Mouse (Mus musculus) kidney, postnatal 10 days (tissue): ENCODE data around the gene Zfp748.

Experiments
- DNase-seq: peaks from one replicate; pipeline ENCODE4 v3.0.0; 2021; ENCODE audit warnings: mixed read lengths

The Zfp748 gene

DNA sequence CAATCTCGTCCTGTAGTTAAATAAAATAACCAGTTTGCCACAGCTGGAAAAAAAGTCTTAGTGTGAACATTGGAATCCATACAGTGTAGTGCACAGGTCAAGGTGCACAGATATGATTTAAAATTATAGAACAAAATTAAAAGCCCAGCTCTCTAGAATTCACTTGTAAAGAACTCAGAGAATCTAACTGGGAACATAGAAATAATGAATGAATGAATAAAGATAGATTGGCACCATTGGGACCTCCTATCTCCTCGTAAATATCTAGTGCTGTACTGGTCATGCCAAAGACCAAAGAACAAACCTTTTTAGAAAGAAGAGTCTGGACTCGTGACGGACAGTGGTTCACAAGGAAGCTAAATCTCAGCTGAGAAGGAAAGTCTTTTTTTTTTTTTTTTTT is at the start of gene Zfp748:
Gene Zfp748, minus strand, starts transcription at position 101 of the 400 bp plus-strand sequence.
- DNase-seq = no peak

DNA sequence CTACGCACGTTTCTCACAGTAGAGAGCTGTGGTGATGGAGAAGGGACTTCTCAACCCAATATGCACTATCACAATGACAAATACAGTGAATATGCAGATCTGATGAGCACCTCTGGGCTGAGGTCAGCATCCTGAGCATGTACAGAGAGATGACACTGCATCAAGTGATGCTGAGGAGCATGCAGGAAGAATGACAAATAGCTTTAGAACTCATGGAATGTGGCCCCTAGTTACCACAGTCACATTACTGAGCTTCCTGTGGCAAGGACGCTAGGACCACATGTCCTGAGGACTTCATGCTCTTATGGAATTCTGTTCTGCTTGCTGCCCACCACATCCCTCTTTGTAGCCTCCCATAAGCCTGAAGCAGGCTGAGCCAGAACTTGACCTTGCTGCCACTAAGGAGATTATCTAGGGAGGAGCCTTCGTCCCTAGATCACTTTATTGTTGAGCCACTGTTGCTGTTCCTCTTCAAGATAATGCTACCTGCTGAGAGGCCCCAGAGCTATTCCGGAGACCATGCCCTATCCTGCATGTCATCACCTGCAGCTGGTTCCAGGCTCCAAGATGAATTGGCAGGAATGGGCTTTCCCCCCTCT is 19.1 kb upstream of the Zfp748 start:
- no peak for DNase-seq

DNA sequence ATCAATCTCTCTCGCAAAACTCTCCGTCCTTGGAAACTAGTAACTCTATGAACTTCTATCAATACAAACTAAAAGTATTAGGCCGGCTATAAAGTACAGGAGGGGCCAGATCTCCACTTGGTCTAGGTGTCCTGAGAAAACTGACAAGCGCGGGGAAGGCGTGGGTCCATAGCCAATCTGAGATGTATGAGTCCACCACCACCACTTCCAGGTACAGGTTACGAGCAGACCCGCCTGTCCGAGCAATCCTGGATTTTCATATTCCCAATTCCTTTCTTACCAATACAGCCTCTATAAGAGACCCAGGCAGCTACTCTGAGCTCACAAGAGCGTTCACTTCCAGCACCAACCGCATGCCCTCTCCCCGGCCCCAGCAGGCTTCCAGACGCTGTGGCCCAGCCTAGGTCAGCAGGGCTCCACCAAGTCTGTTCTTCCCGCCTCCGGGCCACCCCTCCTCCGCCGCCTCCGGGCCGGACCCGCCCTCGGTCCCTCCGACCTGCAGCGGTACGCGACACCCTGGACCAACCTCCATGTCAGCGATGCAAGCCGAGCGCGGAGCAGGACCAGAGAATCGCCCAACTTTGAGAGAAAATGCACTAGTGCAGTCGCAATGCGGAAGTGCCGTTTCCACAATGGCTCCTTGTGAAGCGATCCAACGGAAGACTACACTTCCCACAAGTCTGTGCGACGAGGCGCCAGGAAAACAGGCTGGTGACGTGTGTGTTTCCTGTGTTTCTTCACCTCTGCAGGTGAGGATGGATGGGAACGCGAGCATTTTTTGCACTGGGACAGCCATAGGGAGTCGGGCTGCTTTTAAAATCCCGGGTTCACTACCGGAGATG is 904 bp downstream of the Zfp748 start:
- DNase-seq = peak; percentile 89

- no peak for DNase-seq
Observed at GRCm38 (mm10) chr13:67545941-67546340, 7.7 kb downstream of the Zfp748 start.

- no peak for DNase-seq
Observed at GRCm38 (mm10) chr13:67527049-67527730, 26.4 kb downstream of the Zfp748 start.

DNA sequence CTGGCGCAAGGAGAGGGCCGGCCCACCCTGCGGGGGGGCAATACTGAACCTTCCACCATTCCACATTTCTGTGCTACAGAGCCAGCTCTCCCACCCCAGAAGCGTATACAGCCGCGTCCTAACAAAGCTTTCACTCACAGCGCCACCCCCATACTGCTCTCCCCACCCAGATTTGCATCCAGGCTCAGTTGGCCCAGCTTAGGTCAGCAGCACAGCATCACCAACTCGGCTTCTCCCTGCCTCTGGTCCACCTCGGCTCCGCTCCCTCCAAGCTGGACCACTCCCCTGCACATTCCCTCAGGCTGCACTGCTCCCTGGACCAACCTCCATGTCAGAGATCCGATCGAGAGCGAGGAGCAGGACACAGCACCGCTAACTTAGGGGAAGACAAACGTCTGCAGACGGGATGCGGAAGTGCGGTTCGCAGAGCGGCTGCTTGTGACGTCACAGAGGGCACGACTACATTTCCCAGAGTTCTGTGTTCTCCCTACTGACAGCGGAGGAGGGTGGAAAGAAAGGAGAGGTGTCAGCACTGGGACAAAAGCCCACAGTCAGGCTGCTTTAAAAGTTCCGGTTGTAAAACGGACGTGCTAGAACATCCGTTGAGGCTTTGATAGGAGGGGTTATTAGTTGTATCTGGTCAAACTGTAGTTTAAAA is 27.7 kb downstream of the Zfp748 start, which contains the start of the genes Gm26965 and Zfp87:
Gene Gm26965, minus strand, starts transcription at position 399 of the 658 bp plus-strand sequence.
Gene Zfp87, minus strand, starts transcription at position 425 of the 658 bp plus-strand sequence.
- peak; percentile 96 for DNase-seq

GRCm38 (mm10) chr13:67500908-67501307 is 52.7 kb downstream of the Zfp748 start:
- no peak for DNase-seq

DNA sequence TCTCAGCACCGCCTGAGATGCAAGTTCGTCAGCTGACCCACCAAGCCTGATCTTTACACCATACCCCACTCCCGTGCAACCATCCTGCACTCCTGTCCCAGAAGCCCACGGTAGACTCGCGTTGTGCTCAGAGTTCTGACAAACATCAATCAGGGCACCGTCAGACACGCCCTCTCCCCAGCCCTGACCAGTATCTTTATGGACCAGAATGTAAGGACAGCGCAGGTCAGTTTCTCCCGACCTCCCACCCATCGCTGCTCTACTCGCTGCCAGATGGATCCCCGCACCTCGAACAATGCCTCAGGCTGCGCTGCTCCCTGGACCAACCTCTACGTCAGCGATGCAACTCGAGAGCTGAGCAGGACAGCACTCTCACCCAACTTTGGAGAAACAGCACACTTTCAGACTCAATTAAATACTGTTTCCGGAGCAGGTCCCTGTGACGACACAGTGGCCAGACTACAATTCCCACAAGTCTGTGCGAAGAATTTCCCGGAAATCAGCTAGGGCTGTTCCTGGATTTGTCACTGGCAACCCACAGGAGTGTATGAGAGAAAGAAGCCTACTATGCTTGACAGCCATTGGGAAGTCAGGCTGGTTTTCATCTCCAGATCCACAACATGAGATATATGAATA is 53.4 kb downstream of the Zfp748 start, which contains the start of gene Zfp58:
Gene Zfp58, minus strand, starts transcription at position 472 of the 636 bp plus-strand sequence.
- peak; percentile 89 for DNase-seq

GRCm38 (mm10) chr13:67495631-67496030 is 58.0 kb downstream of the Zfp748 start:
- DNase-seq = no peak
